Comparison of ENCODE assay signal across 11 mouse cellular contexts in genomic region chr10:43718768-43719167, GRCm38 (mm10).
DNase-seq lines count a peak whose midpoint lies in the region; ATAC-seq lines count a peak whose summit lies in the region.
"Had no signal": no experiment of that assay in that cellular context is flagged by ENCODE, and none has a peak within 500 bp of the region (broad histone marks: within the 10 kb centered on the region; RNA-seq: fewer than 3 reads in every experiment).

No protein-coding gene starts in this region.

- no peak overlapping the region for H3K9ac ChIP-seq in forebrain, embryonic 13.5 days
- H3K9ac ChIP-seq in limb, embryonic 13.5 days = no peak overlapping the region

- H3K27ac ChIP-seq in forebrain, embryonic 13.5 days = no peak overlapping the region
- H3K27ac ChIP-seq in forebrain, embryonic 10.5 days = no peak overlapping the region
- H3K27ac ChIP-seq in limb, embryonic 13.5 days = peak overlapping the region; percentile 70
- H3K27ac ChIP-seq: left cerebral cortex, adult 2 months had no signal

- ATAC-seq in forebrain, embryonic 13.5 days = 0 out of 2 replicates have a peak, but pooled peaks have one; percentile 14
- ATAC-seq in limb, embryonic 13.5 days (ENCODE audit: low FRiP score, low read depth) = no peak
- ATAC-seq: hindbrain, embryonic 16.5 days had no signal

- no peaks in the 10 kb centered on the region for H3K27me3 ChIP-seq in forebrain, embryonic 13.5 days
- H3K27me3 ChIP-seq in forebrain, embryonic 10.5 days (ENCODE audit: poor library complexity, severe bottlenecking) = peaks cover 24% of the 10 kb centered on the region
- H3K27me3 ChIP-seq in limb, embryonic 13.5 days = no peaks in the 10 kb centered on the region

- H3K4me1 ChIP-seq in forebrain, embryonic 13.5 days = peaks cover 20% of the 10 kb centered on the region
- H3K4me1 ChIP-seq in forebrain, embryonic 10.5 days = peaks cover 25% of the 10 kb centered on the region
- peaks cover 42% of the 10 kb centered on the region for H3K4me1 ChIP-seq in limb, embryonic 13.5 days

- 57% methylated on average over 13 of the region's 13 CpGs for WGBS in forebrain, embryonic 13.5 days
- WGBS in forebrain, embryonic 10.5 days = 59% methylated on average over 13 of the region's 13 CpGs
- WGBS in limb, embryonic 13.5 days = 31% methylated on average over 13 of the region's 13 CpGs

- no peaks in the 10 kb centered on the region for H3K9me3 ChIP-seq in forebrain, embryonic 13.5 days (replicated peaks)
- H3K9me3 ChIP-seq in forebrain, embryonic 10.5 days = no peaks in the 10 kb centered on the region
- H3K9me3 ChIP-seq in limb, embryonic 13.5 days = no peaks in the 10 kb centered on the region

- no peaks in the 10 kb centered on the region for H3K36me3 ChIP-seq in forebrain, embryonic 13.5 days (ENCODE audit: poor library complexity, severe bottlenecking)
- no peaks in the 10 kb centered on the region for H3K36me3 ChIP-seq in forebrain, embryonic 10.5 days (replicated peaks)
- no peaks in the 10 kb centered on the region for H3K36me3 ChIP-seq in limb, embryonic 13.5 days

- no peak overlapping the region for H3K4me2 ChIP-seq in forebrain, embryonic 13.5 days
- H3K4me2 ChIP-seq in limb, embryonic 13.5 days (replicated peaks) = peak overlapping the region; percentile 27; the same call in 1 of the 2 replicates

- DNase-seq in forebrain, embryonic 10.5 days (ENCODE audit: extremely low spot score, low spot score) = no peak
- DNase-seq in lung, adult 18-20 months = peak; percentile 57 to 66
- DNase-seq in lung, postnatal 36 days = no peak
- peak; percentile 50 for DNase-seq in urinary bladder, postnatal 14 days (ENCODE audit: low spot score)
- DNase-seq in cerebellum, postnatal 4 days (ENCODE audit: low spot score in 2 of 2) = no peak
- DNase-seq in right cerebral cortex, adult 18-20 months = no peak
- DNase-seq: right cerebral cortex, postnatal 25 days had no signal

- H3K4me3 ChIP-seq in forebrain, embryonic 13.5 days = no peak overlapping the region
- H3K4me3 ChIP-seq in forebrain, embryonic 10.5 days = no peak overlapping the region
- H3K4me3 ChIP-seq in limb, embryonic 13.5 days = no peak overlapping the region
- H3K4me3 ChIP-seq: left cerebral cortex, adult 2 months had no signal

Comparison
In these comparisons a context has a peak if more than half of its experiments do, and no peak if none do; other contexts are left out.
1. DNase-seq: peak in lung, adult 18-20 months (2 of 2) and urinary bladder, postnatal 14 days (single experiment); none in forebrain, embryonic 10.5 days (single experiment), lung, postnatal 36 days (single experiment), cerebellum, postnatal 4 days (0 of 2) and right cerebral cortex, adult 18-20 months (single experiment).